Mouse (Mus musculus) hindbrain, embryonic 10.5 days (tissue): Measurements from ENCODE around the gene Ndufb11. TPM values are rescaled to one million over a fixed set of nuclear protein-coding genes. Genes with fewer than 3 reads are reported as not detected.

ENCODE experiments used
- DNase-seq: peaks from one replicate; pipeline ENCODE4 v3.0.0-alpha.2; 2017; ENCODE audit warnings: low spot score
- H3K27ac ChIP-seq: fragments of 300-500 bp; sonication (generic); 2 replicates; pipeline ENCODE4 v1.5.1; 2016; ENCODE audit warnings: mild to moderate bottlenecking, moderate library complexity
- H3K27me3 ChIP-seq: fragments of 300-500 bp; sonication (generic); 2 replicates; pipeline ENCODE4 v1.6.1; 2016; ENCODE audit warnings: mild to moderate bottlenecking; ENCODE audit not compliant: poor library complexity, insufficient read depth, severe bottlenecking
- H3K36me3 ChIP-seq: fragments of 300-500 bp; sonication (generic); 2 replicates; pipeline ENCODE4 v1.6.1; 2016; ENCODE audit warnings: mild to moderate bottlenecking, moderate library complexity
- H3K4me1 ChIP-seq: fragments of 300-500 bp; sonication (generic); replicated peaks from 2 replicates; pipeline ENCODE4 v1.6.1; 2016; ENCODE audit warnings: mild to moderate bottlenecking
- H3K4me3 ChIP-seq: fragments of 300-500 bp; sonication (generic); 2 replicates; pipeline ENCODE4 v1.5.1; 2016; ENCODE audit warnings: mild to moderate bottlenecking, moderate library complexity
- H3K9me3 ChIP-seq: fragments of 300-500 bp; sonication (generic); 2 replicates; pipeline ENCODE4 v1.6.1; 2016; ENCODE audit warnings: mild to moderate bottlenecking, moderate library complexity
- WGBS: fragments of 180-500 bp; shearing (Covaris S2); methylation state at CpG from one replicate; pipeline ENCODE4 v1.1.7; 2016; 5-methylcytosine and 5-hydroxymethylcytosine counted together
- polyA plus RNA-seq: library from polyadenylated mRNA; unstranded; fragments of >200 nt; fragmentation: Nextera tagmentation; extraction: Ambion mirVana; gene quantifications from 2 replicates; pipeline ENCODE4 v1.2.1, GENCODE M21; 2016

Gene Ndufb11
- polyA plus RNA-seq: 186 and 210 TPM in 2 replicates

DNA sequence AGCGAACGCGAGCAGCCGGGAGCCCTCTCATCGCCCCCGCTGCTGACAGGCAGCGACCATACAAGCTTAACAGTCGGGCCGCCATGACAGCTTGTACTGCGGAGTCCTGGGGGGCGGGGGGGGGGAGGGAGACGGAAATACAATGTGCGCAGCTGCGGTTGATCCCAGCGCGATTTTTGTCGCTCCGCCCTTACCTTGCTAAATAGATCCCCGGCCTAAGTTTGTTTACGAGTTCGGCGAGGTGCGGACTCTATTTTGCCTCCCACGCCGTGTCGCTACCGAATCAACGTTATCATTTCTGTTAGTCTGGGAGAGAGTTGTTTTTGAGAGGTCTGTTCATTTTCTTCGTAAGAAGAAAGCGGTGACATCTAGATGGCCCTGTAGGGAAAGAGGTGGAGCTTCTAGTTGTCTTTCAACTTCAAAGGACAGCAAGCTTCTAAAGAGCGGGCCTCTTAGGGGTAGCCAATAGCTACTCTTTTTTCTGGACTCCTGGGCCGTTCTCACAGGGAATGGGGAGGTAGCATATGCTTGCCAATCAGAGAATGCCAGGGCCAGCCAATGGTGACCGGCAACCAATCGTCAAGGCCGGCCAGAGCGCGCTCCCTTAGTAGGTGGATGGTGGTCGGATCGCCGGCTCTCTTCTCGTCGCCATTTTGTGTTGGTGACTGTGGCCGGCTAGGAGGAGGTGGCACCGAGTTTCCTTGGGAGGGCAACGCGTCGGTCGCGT lies at the start of gene Ndufb11, which contains the start of gene Rbm10:
Gene Ndufb11 (minus strand): TSS at position 444 of the 727 bp plus-strand sequence.
Gene Rbm10 (plus strand): TSS at position 328 of the 727 bp plus-strand sequence.
- WGBS: 11% methylated on average over 49 of the region's 49 CpGs
- H3K27ac ChIP-seq: peak within 1 kb of the TSS; percentile 93
- peak; percentile 81 for DNase-seq

GRCm38 (mm10) chrX:20663444-20663790 lies 46.0 kb upstream of the Ndufb11 start:
- H3K4me1 ChIP-seq: peaks cover 14% of the 10 kb centered on the region
- peak overlapping the region; percentile 68 for H3K4me3 ChIP-seq
- DNase-seq: no peak
- WGBS: 22% methylated on average over 9 of the region's 9 CpGs
- no peaks in the 10 kb centered on the region for H3K27me3 ChIP-seq
- H3K36me3 ChIP-seq: peaks cover 25% of the 10 kb centered on the region
- H3K9me3 ChIP-seq: no peaks in the 10 kb centered on the region
- peak overlapping the region; percentile 93 for H3K27ac ChIP-seq

More for the DNA sequence above, at the start of gene Ndufb11, which contains the start of gene Rbm10:
- peak within 1 kb of the TSS; percentile 67 for H3K4me3 ChIP-seq
- no peaks in the 10 kb centered on the region for H3K9me3 ChIP-seq
- peaks cover 14% of the 10 kb centered on the region for H3K4me1 ChIP-seq
- H3K36me3 ChIP-seq: peaks cover 42% of the 10 kb centered on the region
- H3K27me3 ChIP-seq: no peaks in the 10 kb centered on the region

- 24% methylated on average over 28 of the region's 28 CpGs for WGBS
- Histone ChIP-seq H3K9me3 (no peaks in the 10 kb centered on the region), H3K27ac (peak overlapping the region; percentile 93), H3K27me3 (no peaks in the 10 kb centered on the region), H3K36me3 (peaks cover 19% of the 10 kb centered on the region), H3K4me3 (peak overlapping the region; percentile 68), H3K4me1 (peaks cover 14% of the 10 kb centered on the region)
- DNase-seq: peak; percentile 82
Measured at GRCm38 (mm10) chrX:20662716-20663443, 45.5 kb upstream of the Ndufb11 start.

DNA sequence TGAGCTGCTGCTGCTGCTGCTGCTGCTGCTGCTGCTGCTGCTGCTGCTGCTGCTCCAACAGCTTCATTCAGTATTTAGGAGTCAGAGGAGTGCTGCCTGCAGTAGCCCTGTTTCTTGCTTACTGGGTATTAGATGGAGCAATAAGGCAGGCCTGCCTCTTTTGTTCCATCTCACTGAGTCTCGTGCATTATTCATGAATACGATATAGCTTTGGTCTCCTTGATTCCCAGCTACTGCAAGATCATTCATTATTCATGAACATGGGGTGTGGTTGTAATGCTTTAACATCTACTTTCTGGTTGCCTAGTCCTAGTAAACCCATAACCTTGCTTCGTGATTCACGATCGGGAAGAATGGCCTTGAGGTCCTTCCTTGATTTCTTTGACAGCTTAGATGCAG lies 44.9 kb upstream of the Ndufb11 start:
- H3K9me3 ChIP-seq: no peaks in the 10 kb centered on the region
- DNase-seq: no peak

GRCm38 (mm10) chrX:20658891-20659406 lies 41.5 kb upstream of the Ndufb11 start:
- Histone ChIP-seq H3K9me3 (no peaks in the 10 kb centered on the region), H3K27me3 (no peaks in the 10 kb centered on the region), H3K4me3 (peak overlapping the region; percentile 59), H3K36me3 (no peaks in the 10 kb centered on the region), H3K4me1 (peaks cover 5% of the 10 kb centered on the region), H3K27ac (no peak overlapping the region; the same call in 1 of the 2 replicates)
- WGBS: 14% methylated on average over 24 of the region's 24 CpGs
- peak; percentile 21 for DNase-seq

More for the DNA sequence above, 44.9 kb upstream of the Ndufb11 start:
- Histone ChIP-seq H3K27me3 (no peaks in the 10 kb centered on the region), H3K4me3 (peak overlapping the region; percentile 68), H3K4me1 (peaks cover 14% of the 10 kb centered on the region), H3K36me3 (peaks cover 14% of the 10 kb centered on the region), H3K27ac (peak overlapping the region; percentile 75)
- 28% methylated on average over 5 of the region's 5 CpGs for WGBS

- H3K9me3 ChIP-seq: no peaks in the 10 kb centered on the region
- peak within 1 kb of the TSS; percentile 59 for H3K4me3 ChIP-seq
- 19% methylated on average over 27 of the region's 27 CpGs for WGBS
- H3K4me1 ChIP-seq: peaks cover 5% of the 10 kb centered on the region
- no peaks in the 10 kb centered on the region for H3K27me3 ChIP-seq
- DNase-seq: peak; percentile 86
- no peaks in the 10 kb centered on the region for H3K36me3 ChIP-seq
- peak within 1 kb of the TSS; percentile 78 for H3K27ac ChIP-seq
Measured at GRCm38 (mm10) chrX:20658026-20658652, 40.7 kb upstream of the Ndufb11 start, which contains the start of gene Uba1. TSS of gene Uba1 (plus strand) at chrX:20658326.

GRCm38 (mm10) chrX:20657593-20657992 lies 40.2 kb upstream of the Ndufb11 start:
- no peak for DNase-seq

GRCm38 (mm10) chrX:20644780-20645179 lies 27.4 kb upstream of the Ndufb11 start:
- no peaks in the 10 kb centered on the region for H3K4me1 ChIP-seq
- no peak for DNase-seq
- H3K36me3 ChIP-seq: peaks cover 97% of the 10 kb centered on the region
- no peak overlapping the region for H3K4me3 ChIP-seq
- H3K27me3 ChIP-seq: no peaks in the 10 kb centered on the region
- WGBS: 89% methylated on average over 5 of the region's 5 CpGs
- H3K9me3 ChIP-seq: 0 out of 2 replicates have a peak, but pooled peaks cover 3% of the 10 kb centered on the region
- no peak overlapping the region for H3K27ac ChIP-seq

More at GRCm38 (mm10) chrX:20657593-20657992, 40.2 kb upstream of the Ndufb11 start:
- Histone ChIP-seq H3K27ac (no peak overlapping the region), H3K4me3 (peak overlapping the region; percentile 59; the same call in 1 of the 2 replicates), H3K4me1 (peaks cover 5% of the 10 kb centered on the region), H3K36me3 (no peaks in the 10 kb centered on the region), H3K9me3 (no peaks in the 10 kb centered on the region), H3K27me3 (no peaks in the 10 kb centered on the region)
- WGBS: 37% methylated on average over 5 of the region's 5 CpGs

GRCm38 (mm10) chrX:20638141-20638540 lies 20.7 kb upstream of the Ndufb11 start:
- Histone ChIP-seq H3K36me3 (peaks cover 80% of the 10 kb centered on the region), H3K27ac (no peak overlapping the region), H3K4me3 (no peak overlapping the region), H3K27me3 (no peaks in the 10 kb centered on the region), H3K4me1 (no peaks in the 10 kb centered on the region), H3K9me3 (0 out of 2 replicates have a peak, but pooled peaks cover 7% of the 10 kb centered on the region)
- DNase-seq: no peak
- 100% methylated on average over 2 of the region's 2 CpGs for WGBS

DNA sequence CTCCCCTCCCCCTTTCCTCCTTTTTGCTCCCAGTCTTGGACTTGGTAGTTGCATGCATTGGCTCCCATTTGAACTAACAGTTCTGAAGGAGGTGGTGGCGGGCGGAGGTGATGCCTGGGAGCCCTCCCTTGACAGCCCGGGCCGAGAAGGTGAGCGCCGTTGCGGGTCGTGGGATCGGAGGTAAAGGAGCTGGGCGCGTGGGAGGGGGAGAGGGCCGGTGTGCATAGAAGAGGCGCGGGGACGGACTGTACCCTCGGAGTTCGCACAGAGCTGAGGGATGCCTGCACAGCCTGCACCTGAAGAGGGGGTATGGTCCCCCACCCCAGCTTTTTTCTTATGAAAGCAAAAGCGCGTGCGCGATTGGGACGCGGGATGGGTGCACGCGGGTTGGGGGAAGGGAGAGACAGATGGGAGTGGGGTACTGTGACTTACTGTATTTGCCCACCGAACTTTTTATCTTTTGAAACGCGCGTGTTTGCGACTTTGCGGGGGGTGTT lies 532 bp upstream of the Ndufb11 start:
- no peak for DNase-seq
- Histone ChIP-seq H3K27ac (peak overlapping the region; percentile 93), H3K4me1 (peaks cover 14% of the 10 kb centered on the region), H3K36me3 (peaks cover 49% of the 10 kb centered on the region), H3K9me3 (no peaks in the 10 kb centered on the region), H3K27me3 (no peaks in the 10 kb centered on the region), H3K4me3 (peak overlapping the region; percentile 67)
- WGBS: 19% methylated on average over 31 of the region's 31 CpGs

GRCm38 (mm10) chrX:20616861-20617175 lies 601 bp downstream of the Ndufb11 start:
- DNase-seq: no peak
- Histone ChIP-seq H3K9me3 (no peaks in the 10 kb centered on the region), H3K27ac (peak overlapping the region; percentile 93), H3K27me3 (no peaks in the 10 kb centered on the region), H3K4me1 (peaks cover 14% of the 10 kb centered on the region), H3K36me3 (peaks cover 38% of the 10 kb centered on the region), H3K4me3 (peak overlapping the region; percentile 67)
- WGBS: 17% methylated on average over 17 of the region's 17 CpGs

DNA sequence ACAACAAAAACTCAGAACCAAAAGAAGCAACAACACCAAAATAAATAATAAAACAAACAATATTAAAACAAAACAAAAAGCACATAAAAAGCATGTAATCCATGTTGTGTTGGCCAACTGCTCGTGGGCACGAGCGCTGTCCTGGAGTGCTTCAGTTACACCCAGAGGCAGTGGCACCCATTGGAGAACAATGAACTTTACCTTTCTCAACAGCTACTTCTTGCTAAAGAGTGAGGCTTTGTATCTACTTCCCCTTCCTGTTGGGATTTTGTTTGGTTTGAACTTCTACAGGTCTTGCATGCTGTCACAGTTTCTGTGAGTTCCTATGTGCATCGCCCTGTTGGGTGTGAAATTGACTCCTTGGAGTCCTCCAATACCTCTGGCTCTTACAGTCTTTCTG lies 8.9 kb downstream of the Ndufb11 start:
- Histone ChIP-seq H3K27ac (no peak overlapping the region), H3K4me1 (no peaks in the 10 kb centered on the region), H3K27me3 (no peaks in the 10 kb centered on the region), H3K9me3 (no peaks in the 10 kb centered on the region), H3K36me3 (no peaks in the 10 kb centered on the region), H3K4me3 (no peak overlapping the region)
- no peak for DNase-seq
- WGBS: 85% methylated on average over 4 of the region's 4 CpGs
